Mouse (Mus musculus) midbrain, postnatal 0 days (tissue): Measurements from ENCODE around the gene Lypd1. TPM values are rescaled to one million over a fixed set of nuclear protein-coding genes. Genes with fewer than 3 reads are reported as not detected.

Source experiments
- ATAC-seq: fragments of 200-750 bp; cut with Nextera tagmentation; 2 replicates; pipeline ENCODE4 v1.8.0; 2017; ENCODE audit warnings: moderate number of reproducible peaks, mild to moderate bottlenecking, moderate TSS enrichment, moderate library complexity; ENCODE audit not compliant: low FRiP score
- DNase-seq: peaks from one replicate; pipeline ENCODE4 v3.0.0-alpha.2; 2015; ENCODE audit warnings: low spot score
- H3K27ac ChIP-seq: fragments of 300-500 bp; sonication (generic); 2 replicates; pipeline ENCODE4 v1.5.1; 2014; ENCODE audit warnings: low read depth, mild to moderate bottlenecking, low read length, mixed read lengths
- H3K27me3 ChIP-seq: fragments of 300-500 bp; sonication (generic); 2 replicates; pipeline ENCODE4 v1.6.1; 2014; ENCODE audit warnings: low read length, control low read depth, mixed read lengths; ENCODE audit not compliant: insufficient read depth
- H3K36me3 ChIP-seq: fragments of 300-500 bp; sonication (generic); 2 replicates; pipeline ENCODE4 v1.6.1; 2014; ENCODE audit warnings: low read length, control low read depth, mixed read lengths; ENCODE audit not compliant: insufficient read depth
- H3K4me1 ChIP-seq: fragments of 300-500 bp; sonication (generic); 2 replicates; pipeline ENCODE4 v1.6.1; 2014; ENCODE audit warnings: mild to moderate bottlenecking, control low read depth, antibody characterized with exemption, low read length, mixed read lengths; ENCODE audit not compliant: insufficient read depth
- H3K4me2 ChIP-seq: fragments of 300-500 bp; sonication (generic); 2 replicates; pipeline ENCODE4 v1.6.1; 2014; ENCODE audit warnings: low read depth, mild to moderate bottlenecking, low read length, mixed read lengths; ENCODE audit not compliant: poor library complexity, severe bottlenecking
- H3K4me3 ChIP-seq: fragments of 300-500 bp; sonication (generic); 2 replicates; pipeline ENCODE4 v1.5.1; 2014; ENCODE audit warnings: low read depth, mild to moderate bottlenecking, low read length, moderate library complexity
- H3K9ac ChIP-seq: fragments of 300-500 bp; sonication (generic); replicated peaks from 2 replicates; pipeline ENCODE4 v1.6.1; 2014; ENCODE audit warnings: mild to moderate bottlenecking, low read length, moderate library complexity, mixed read lengths; ENCODE audit not compliant: poor library complexity, severe bottlenecking
- H3K9me3 ChIP-seq: fragments of 300-500 bp; sonication (generic); 2 replicates; pipeline ENCODE4 v1.6.1; 2016; ENCODE audit warnings: low read length, control low read depth
- CTCF ChIP-seq: IDR thresholded peaks from 2 replicates; pipeline ENCODE4 v1.5.1; 2016; ENCODE audit warnings: antibody characterized with exemption, mild to moderate bottlenecking
- WGBS: fragments of 180-500 bp; shearing (Covaris S2); extraction: QIAGEN DNeasy Blood & Tissue Kit; methylation state at CpG from one replicate; pipeline ENCODE4 v1.1.7; 2014; 5-methylcytosine and 5-hydroxymethylcytosine counted together
- polyA plus RNA-seq: library from polyadenylated mRNA; unstranded; fragments of >200 nt; fragmentation: Nextera tagmentation; extraction: Ambion mirVana; gene quantifications from 2 replicates; pipeline ENCODE4 v1.2.1, GENCODE M21; 2015
- total RNA-seq: library from RNA; depleted of rRNA; stranded (reverse); fragments of >200 nt; gene quantifications from 2 replicates; pipeline ENCODE4 v1.2.3, GENCODE M21; 2014; rRNA removed

Lypd1 gene
- total RNA-seq, result 116 and 120 TPM in 2 replicates
- polyA plus RNA-seq, result 92.8 and 106 TPM in 2 replicates

GRCm38 (mm10) chr1:125912601-125913600, at the start of gene Lypd1:
Gene Lypd1, minus strand, starts transcription at chr1:125913101.
- WGBS, result 6% methylated on average over 30 of the region's 30 CpGs

DNA sequence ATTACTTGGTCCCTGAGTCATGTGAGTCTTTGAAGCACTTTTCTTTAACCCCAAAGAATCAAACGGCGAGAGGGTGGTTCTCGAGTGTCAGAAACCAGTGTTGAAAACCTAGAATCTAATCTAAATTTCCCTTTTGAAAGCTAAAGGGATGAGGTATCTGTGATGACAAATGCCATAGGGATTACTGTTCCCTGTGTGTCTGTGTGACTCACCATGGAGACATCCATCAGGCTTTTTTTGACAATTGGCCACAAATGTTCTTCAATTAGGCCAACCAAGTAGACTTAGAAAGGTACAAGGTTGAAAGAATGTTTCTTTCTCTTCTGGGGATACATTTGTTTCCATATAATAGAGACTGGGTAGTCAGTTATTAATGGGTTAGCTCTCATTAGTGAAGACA, 38.1 kb upstream of the Lypd1 start:
- Histone ChIP-seq H3K9ac (no peak overlapping the region), H3K4me3 (no peak overlapping the region), H3K27ac (no peak overlapping the region), H3K27me3 (no peaks in the 10 kb centered on the region), H3K36me3 (no peaks in the 10 kb centered on the region), H3K4me1 (no peaks in the 10 kb centered on the region), H3K9me3 (no peaks in the 10 kb centered on the region), H3K4me2 (no peak overlapping the region)
- DNase-seq (no peak), ATAC-seq (no peak)
- WGBS, result 80% methylated on average over 3 of the region's 3 CpGs
- TF ChIP-seq CTCF, result no peak

More at GRCm38 (mm10) chr1:125912601-125913600, at the start of gene Lypd1:
- H3K27ac ChIP-seq, result no peak within 1 kb of the TSS; the same call in 1 of the 2 replicates
- H3K9ac ChIP-seq, result peak within 1 kb of the TSS; percentile 56; the same call in 1 of the 2 replicates
- H3K27me3 ChIP-seq, result no peaks in the 10 kb centered on the region
- no peaks in the 10 kb centered on the region for H3K36me3 ChIP-seq
- H3K4me1 ChIP-seq, result no peaks in the 10 kb centered on the region
- 0 out of 2 replicates have a peak, but pooled peaks have one; percentile 14 for ATAC-seq
- no peak for TF ChIP-seq CTCF
- H3K4me2 ChIP-seq, result peak within 1 kb of the TSS; percentile 97
- H3K9me3 ChIP-seq, result no peaks in the 10 kb centered on the region
- DNase-seq, result peak; percentile 16
- H3K4me3 ChIP-seq, result peak within 1 kb of the TSS; percentile 58

DNA sequence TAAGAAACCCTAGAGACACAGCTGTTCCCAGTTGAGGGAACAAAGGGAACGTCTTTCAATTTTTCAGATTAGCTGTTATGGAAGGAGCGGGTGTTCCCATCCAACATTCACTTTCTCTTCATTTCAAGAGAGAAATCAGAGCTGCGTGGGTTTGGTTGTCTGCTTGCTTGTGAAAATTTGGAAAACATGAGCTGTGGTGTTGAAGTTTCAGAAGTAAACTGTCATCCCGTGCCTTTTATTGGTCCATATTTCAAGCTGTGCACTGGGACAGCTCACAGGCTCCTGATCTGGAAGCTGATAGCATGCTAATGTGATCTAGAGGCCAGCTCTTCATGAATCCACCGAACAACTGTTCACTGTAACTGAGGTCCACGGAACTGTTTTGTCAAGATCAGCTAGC, 36.2 kb upstream of the Lypd1 start:
- TF ChIP-seq CTCF, result no peak
- 51% methylated on average over 6 of the region's 6 CpGs for WGBS
- DNase-seq (no peak), ATAC-seq (no peak)
- Histone ChIP-seq H3K36me3 (no peaks in the 10 kb centered on the region), H3K27me3 (no peaks in the 10 kb centered on the region), H3K4me1 (no peaks in the 10 kb centered on the region), H3K27ac (no peak overlapping the region), H3K9me3 (no peaks in the 10 kb centered on the region), H3K4me2 (no peak overlapping the region), H3K9ac (no peak overlapping the region), H3K4me3 (no peak overlapping the region)

- H3K36me3 ChIP-seq, result no peaks in the 10 kb centered on the region
- no peaks in the 10 kb centered on the region for H3K9me3 ChIP-seq
- no peak for ATAC-seq
- no peak for TF ChIP-seq CTCF
- no peak overlapping the region for H3K27ac ChIP-seq
- no peaks in the 10 kb centered on the region for H3K4me1 ChIP-seq
- no peaks in the 10 kb centered on the region for H3K27me3 ChIP-seq
- 76% methylated on average over 9 of the region's 9 CpGs for WGBS
- DNase-seq, result no peak
- no peak overlapping the region for H3K9ac ChIP-seq
- H3K4me3 ChIP-seq, result no peak overlapping the region
- H3K4me2 ChIP-seq, result no peak overlapping the region
Observed at GRCm38 (mm10) chr1:125945136-125945535, 32.2 kb upstream of the Lypd1 start.

GRCm38 (mm10) chr1:125943305-125943704, 30.4 kb upstream of the Lypd1 start:
- DNase-seq, result no peak
- Histone ChIP-seq H3K36me3 (no peaks in the 10 kb centered on the region), H3K4me3 (no peak overlapping the region), H3K4me1 (no peaks in the 10 kb centered on the region), H3K27me3 (no peaks in the 10 kb centered on the region), H3K9ac (no peak overlapping the region), H3K27ac (no peak overlapping the region), H3K4me2 (no peak overlapping the region), H3K9me3 (no peaks in the 10 kb centered on the region)
- ATAC-seq, result no peak
- 100% methylated on average over 1 of the region's 1 CpGs for WGBS
- TF ChIP-seq CTCF, result no peak

- no peaks in the 10 kb centered on the region for H3K4me1 ChIP-seq
- DNase-seq (no peak), ATAC-seq (no peak)
- no peak overlapping the region for H3K9ac ChIP-seq
- no peaks in the 10 kb centered on the region for H3K36me3 ChIP-seq
- TF ChIP-seq CTCF, result no peak
- H3K9me3 ChIP-seq, result no peaks in the 10 kb centered on the region
- no peak overlapping the region for H3K4me2 ChIP-seq
- 95% methylated on average over 10 of the region's 10 CpGs for WGBS
- no peak overlapping the region for H3K4me3 ChIP-seq
- H3K27me3 ChIP-seq, result no peaks in the 10 kb centered on the region
- no peak overlapping the region for H3K27ac ChIP-seq
Observed at GRCm38 (mm10) chr1:125925486-125925885, 12.6 kb upstream of the Lypd1 start.
